Mouse (Mus musculus) macrophage (primary cell): ENCODE measurements around the gene Rs1. TPM values are rescaled to one million over a fixed set of nuclear protein-coding genes. Genes with fewer than 3 reads are reported as not detected.
"Not testable (repeated sequence)": the region's sequence is repeated elsewhere in the genome, so short reads cannot be mapped to it uniquely, and the experiment has no call there.

Experiments used
- H3K27ac ChIP-seq: fragments of 350-480 bp; formaldehyde crosslinking; 2 replicates; pipeline ENCODE4 v1.9.0; 2021
- H3K36me3 ChIP-seq: fragments of 350-480 bp; formaldehyde crosslinking; 2 replicates; pipeline ENCODE4 v1.9.0; 2021; ENCODE audit errors: inconsistent target
- H3K4me3 ChIP-seq: fragments of 350-480 bp; formaldehyde crosslinking; 2 replicates; pipeline ENCODE4 v1.9.0; 2021; ENCODE audit errors: inconsistent target
- H3K79me2 ChIP-seq: fragments of 350-480 bp; formaldehyde crosslinking; 2 replicates; pipeline ENCODE4 v1.9.0; 2021; ENCODE audit errors: inconsistent target
- WGBS: methylation state at CpG from one replicate; pipeline ENCODE4 v1.1.7; 2026; ENCODE audit warnings: inconsistent platforms; ENCODE audit not compliant: missing documents; 5-methylcytosine and 5-hydroxymethylcytosine counted together
- polyA plus RNA-seq: library from polyadenylated mRNA; stranded (reverse); fragments of 250-400 nt; gene quantifications from 3 replicates; pipeline ENCODE4 v1.2.4, GENCODE M21; 2018; ENCODE audit warnings: inconsistent platforms
- total RNA-seq, 78 experiments: library from RNA; depleted of rRNA; stranded (reverse); fragments of 250-400 nt; gene quantifications; 1 replicate in 9 of 78; 2 replicates in 24 of 78; 3 replicates in 43 of 78; 4 replicates in 2 of 78; pipeline ENCODE4 v1.2.4; 2018; ENCODE audit warnings: inconsistent platforms in 56 of 78

Rs1 gene
- total RNA-seq (2018; cell fraction: chromatin; rRNA removed): 1 to 10 TPM in 1 of 26 experiments, not detected in 25; 1.5 TPM
- total RNA-seq (2018; cell fraction: cytosol; rRNA removed): under 1 TPM in 3 of 26 experiments, not detected in 23; 0.05 to 0.11 (median 0.09) TPM
- total RNA-seq (2018; cell fraction: nucleus; rRNA removed): not detected
- not detected in 3 replicates for polyA plus RNA-seq

DNA sequence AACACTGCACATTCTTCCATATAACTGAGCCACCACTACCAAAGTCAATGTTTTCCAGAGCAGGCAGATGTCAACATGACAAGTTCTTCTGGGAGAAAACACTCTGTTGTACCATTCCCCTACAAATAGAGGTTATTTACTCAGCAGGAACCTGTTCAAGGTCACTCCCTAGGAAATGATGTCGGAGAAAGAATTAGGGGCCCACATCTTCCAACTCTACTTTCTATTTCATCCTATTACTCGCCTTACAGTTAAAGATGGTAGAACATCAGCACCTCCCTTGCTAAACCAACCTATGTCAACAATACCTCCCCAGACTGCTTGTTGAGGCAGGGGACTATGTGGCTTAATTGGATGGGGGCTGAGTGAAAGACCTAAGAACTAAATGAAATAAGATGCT, at the start of gene Rs1:
TSS of gene Rs1 (plus strand) at position 301 of the 400 bp plus-strand sequence.
- H3K27ac ChIP-seq: no peak within 1 kb of the TSS
- H3K36me3 ChIP-seq: no peaks in the 10 kb centered on the region
- no peaks in the 10 kb centered on the region for H3K79me2 ChIP-seq
- 91% methylated on average over 2 of the region's 2 CpGs for WGBS
- H3K4me3 ChIP-seq: peak within 1 kb of the TSS; percentile 42; the same call in 1 of the 2 replicates

- Histone ChIP-seq H3K79me2 (no peaks in the 10 kb centered on the region), H3K27ac (no peak within 1 kb of the TSS), H3K36me3 (no peaks in the 10 kb centered on the region), H3K4me3 (no peak within 1 kb of the TSS)
- 77% methylated on average over 4 of the region's 5 CpGs for WGBS
Observed at GRCm38 (mm10) chrX:160735650-160736049, 32.2 kb upstream of the Rs1 start, which contains the start of gene Ppef1. Gene Ppef1, minus strand, starts transcription at chrX:160735765.

GRCm38 (mm10) chrX:160745399-160745798, 22.4 kb upstream of the Rs1 start:
- WGBS: 78% methylated on average over 1 of the region's 1 CpGs
- H3K4me3 ChIP-seq: no peak overlapping the region
- no peaks in the 10 kb centered on the region for H3K36me3 ChIP-seq
- no peaks in the 10 kb centered on the region for H3K79me2 ChIP-seq
- no peak overlapping the region for H3K27ac ChIP-seq

- no peak overlapping the region for H3K4me3 ChIP-seq
- no peak overlapping the region for H3K27ac ChIP-seq
- no peaks in the 10 kb centered on the region for H3K79me2 ChIP-seq
- WGBS: 100% methylated on average over 1 of the region's 1 CpGs
- H3K36me3 ChIP-seq: no peaks in the 10 kb centered on the region
Observed at GRCm38 (mm10) chrX:160748653-160749052, 19.2 kb upstream of the Rs1 start.

GRCm38 (mm10) chrX:160750808-160751207, 17.0 kb upstream of the Rs1 start:
- Histone ChIP-seq H3K27ac (no peak overlapping the region), H3K4me3 (no peak overlapping the region), H3K36me3 (no peaks in the 10 kb centered on the region), H3K79me2 (no peaks in the 10 kb centered on the region)
- 83% methylated on average over 8 of the region's 8 CpGs for WGBS

GRCm38 (mm10) chrX:160765389-160766232, 2.2 kb upstream of the Rs1 start:
- WGBS: 33% methylated on average over 30 of the region's 30 CpGs
- no peaks in the 10 kb centered on the region for H3K79me2 ChIP-seq
- no peak overlapping the region for H3K27ac ChIP-seq
- H3K36me3 ChIP-seq: no peaks in the 10 kb centered on the region
- peak overlapping the region; percentile 42 for H3K4me3 ChIP-seq

DNA sequence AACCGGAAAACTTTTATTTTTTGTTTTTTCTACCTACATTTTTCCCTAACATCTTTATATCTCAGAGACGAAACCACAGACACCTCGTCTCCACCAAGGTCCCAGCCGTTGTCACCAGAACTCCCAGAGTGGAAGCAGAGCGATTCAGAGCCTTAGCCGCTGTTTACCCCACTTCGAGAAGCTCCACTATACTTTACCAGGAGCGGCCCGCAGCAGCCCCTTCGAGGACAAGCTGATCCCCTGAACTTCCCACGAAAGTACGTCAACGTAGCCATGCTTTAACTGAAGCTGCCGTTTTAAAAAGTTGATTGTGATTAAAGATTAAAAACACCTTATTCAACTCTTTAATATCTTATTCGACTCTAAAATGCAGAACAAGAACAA, 1.6 kb upstream of the Rs1 start:
- Histone ChIP-seq H3K4me3 (peak overlapping the region; percentile 42), H3K36me3 (no peaks in the 10 kb centered on the region), H3K27ac (no peak overlapping the region), H3K79me2 (no peaks in the 10 kb centered on the region)
- 31% methylated on average over 15 of the region's 15 CpGs for WGBS

DNA sequence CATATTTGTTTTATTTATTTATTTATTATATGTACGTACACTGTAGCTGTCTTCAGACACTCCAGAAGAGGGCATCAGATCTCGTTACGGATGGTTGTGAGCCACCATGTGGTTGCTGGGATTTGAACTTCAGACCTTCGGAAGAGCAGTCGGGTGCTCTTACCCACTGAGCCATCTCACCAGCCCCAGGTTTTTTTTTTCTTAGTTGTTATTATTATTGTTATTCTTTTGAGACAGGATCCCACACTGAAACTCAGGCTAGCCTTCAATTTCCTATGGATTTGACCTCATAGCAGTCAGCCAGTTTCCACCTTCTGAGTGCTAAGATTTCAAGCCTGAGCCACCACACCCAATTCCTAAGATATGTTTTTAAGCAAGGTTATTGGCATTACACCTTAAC, 1.8 kb downstream of the Rs1 start:
- not testable (repeated sequence) for H3K4me3 ChIP-seq
- no CpG with 5 or more reads among the region's 5 CpGs for WGBS

GRCm38 (mm10) chrX:160773033-160773432, 5.2 kb downstream of the Rs1 start:
- H3K27ac ChIP-seq: no peak overlapping the region
- WGBS: 25% methylated on average over 1 of the region's 1 CpGs
- H3K79me2 ChIP-seq: no peaks in the 10 kb centered on the region
- H3K36me3 ChIP-seq: no peaks in the 10 kb centered on the region
- H3K4me3 ChIP-seq: no peak overlapping the region

More for the DNA sequence above, 1.8 kb downstream of the Rs1 start:
- H3K79me2 ChIP-seq, H3K36me3 ChIP-seq, H3K27ac ChIP-seq: not testable (repeated sequence)

GRCm38 (mm10) chrX:160782276-160782675, 14.5 kb downstream of the Rs1 start:
- Histone ChIP-seq H3K79me2 (no peaks in the 10 kb centered on the region), H3K4me3 (no peak overlapping the region), H3K36me3 (no peaks in the 10 kb centered on the region), H3K27ac (no peak overlapping the region)
- 82% methylated on average over 5 of the region's 5 CpGs for WGBS

GRCm38 (mm10) chrX:160794920-160795319, 27.1 kb downstream of the Rs1 start:
- WGBS: 80% methylated on average over 4 of the region's 4 CpGs
- H3K79me2 ChIP-seq: no peaks in the 10 kb centered on the region
- H3K36me3 ChIP-seq: no peaks in the 10 kb centered on the region
- no peak overlapping the region for H3K4me3 ChIP-seq
- no peak overlapping the region for H3K27ac ChIP-seq

GRCm38 (mm10) chrX:160804409-160805150, 36.8 kb downstream of the Rs1 start:
- Histone ChIP-seq H3K27ac (no peak overlapping the region), H3K79me2 (no peaks in the 10 kb centered on the region), H3K36me3 (no peaks in the 10 kb centered on the region), H3K4me3 (no peak overlapping the region)
- WGBS: 90% methylated on average over 4 of the region's 4 CpGs

GRCm38 (mm10) chrX:160808226-160808625, 40.4 kb downstream of the Rs1 start:
- H3K36me3 ChIP-seq: no peaks in the 10 kb centered on the region
- H3K4me3 ChIP-seq: no peak overlapping the region
- no peak overlapping the region for H3K27ac ChIP-seq
- H3K79me2 ChIP-seq: no peaks in the 10 kb centered on the region
- WGBS: 81% methylated on average over 4 of the region's 7 CpGs
